Mouse (Mus musculus) liver, embryonic 14.5 days (tissue): ENCODE results near the gene Fbxl16.

Experiments used
- CTCF ChIP-seq: IDR thresholded peaks from 2 replicates; pipeline ENCODE4 v1.5.1; 2016; ENCODE audit warnings: antibody characterized with exemption, low read depth, control low read depth
- EP300 ChIP-seq: IDR thresholded peaks from 2 replicates; pipeline ENCODE4 v1.6.1; 2016; ENCODE audit warnings: antibody characterized with exemption, low read depth

DNA sequence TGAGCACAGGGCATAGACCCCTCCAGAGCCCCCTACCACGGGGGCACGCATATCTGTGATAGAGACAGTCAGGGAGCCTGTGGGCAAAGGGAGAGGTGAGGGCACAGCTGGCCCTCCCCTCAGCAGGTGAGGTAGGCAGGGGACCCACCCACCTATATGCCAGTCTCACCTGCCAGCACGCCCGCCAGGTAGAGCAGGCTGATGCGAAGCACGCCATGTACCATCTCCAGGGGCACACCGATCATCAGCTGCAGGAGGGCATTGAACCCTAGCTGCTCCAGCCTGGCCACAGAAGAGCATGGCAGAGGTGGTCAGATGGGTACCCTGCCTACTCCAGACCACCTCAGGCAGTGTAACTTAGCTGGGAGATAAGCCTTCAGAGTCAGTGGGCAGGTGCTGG, 26.4 kb downstream of the Fbxl16 start:
- TF ChIP-seq CTCF = no peak
- TF ChIP-seq EP300 = no peak
